Mouse (Mus musculus): ENCODE measurements around the gene Taf1. TPM values are rescaled to one million over a fixed set of nuclear protein-coding genes. Genes with fewer than 3 reads are reported as not detected.

The Taf1 gene
- polyA plus RNA-seq, 1 experiment from 2014 or later: 8.4 TPM

DNA sequence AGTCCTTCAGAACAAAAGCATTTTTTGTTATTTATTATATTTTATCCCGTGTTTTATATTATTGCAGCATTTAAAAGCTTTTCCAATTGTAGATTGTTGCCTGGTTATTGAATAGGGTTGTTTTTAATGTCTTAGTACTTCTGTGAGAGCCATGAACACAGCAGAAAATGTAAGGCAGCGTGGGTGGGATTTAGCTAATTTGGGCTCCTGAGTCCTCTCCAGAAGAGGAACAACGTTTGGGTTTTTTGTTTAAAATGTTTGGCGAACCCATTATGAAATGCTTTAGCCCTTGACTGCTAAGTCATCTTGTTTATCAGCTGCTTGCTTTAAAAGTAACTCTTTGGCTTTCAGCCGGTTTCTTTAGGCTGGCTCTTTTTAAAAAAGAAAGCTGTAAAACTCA lies 109.6 kb downstream of the Taf1 start:
- no peaks in the 10 kb centered on the region; the same call in 1 of the 2 replicates for H3K4me1 ChIP-seq (ENCODE audit: control insufficient read depth, insufficient read depth, low read length)
- ATAC-seq: no peak
- H3K9me3 ChIP-seq (ENCODE audit: control insufficient read depth, low read length): no peaks in the 10 kb centered on the region
- no peaks in the 10 kb centered on the region for H3K36me3 ChIP-seq (ENCODE audit: control insufficient read depth, insufficient read depth, low read length)
- WGBS: 11% methylated on average over 5 of the region's 5 CpGs
- H3K4me3 ChIP-seq (ENCODE audit: low read length): peak overlapping the region; percentile 42
- H3K27me3 ChIP-seq (replicated peaks; ENCODE audit: control insufficient read depth, insufficient read depth, low read length): peaks cover 5% of the 10 kb centered on the region; the same call in 1 of the 2 replicates
- no peak overlapping the region for H3K9ac ChIP-seq (ENCODE audit: low read depth, low read length)
- H3K27ac ChIP-seq (ENCODE audit: low read length): no peak overlapping the region
- H3K4me2 ChIP-seq (ENCODE audit: low read depth, low read length): peak overlapping the region; percentile 54

- 54% methylated on average over 2 of the region's 2 CpGs for WGBS
- 0 out of 2 replicates have a peak, but pooled peaks have one; percentile 64 for ATAC-seq
- H3K27me3 ChIP-seq (replicated peaks; ENCODE audit: control insufficient read depth, insufficient read depth, low read length): 0 out of 2 replicates have a peak, but pooled peaks cover 5% of the 10 kb centered on the region
- H3K9ac ChIP-seq (ENCODE audit: low read depth, low read length): no peak overlapping the region
- H3K36me3 ChIP-seq (ENCODE audit: control insufficient read depth, insufficient read depth, low read length): no peaks in the 10 kb centered on the region
- H3K4me3 ChIP-seq (ENCODE audit: low read length): no peak overlapping the region
- no peaks in the 10 kb centered on the region; the same call in 1 of the 2 replicates for H3K4me1 ChIP-seq (ENCODE audit: control insufficient read depth, insufficient read depth, low read length)
- no peak overlapping the region for H3K27ac ChIP-seq (ENCODE audit: low read length)
- no peaks in the 10 kb centered on the region for H3K9me3 ChIP-seq (ENCODE audit: control insufficient read depth, low read length)
- no peak overlapping the region for H3K4me2 ChIP-seq (ENCODE audit: low read depth, low read length)
These were observed 112.8 kb downstream of the Taf1 start for GRCm38 (mm10) chrX:101645286-101645685.

DNA sequence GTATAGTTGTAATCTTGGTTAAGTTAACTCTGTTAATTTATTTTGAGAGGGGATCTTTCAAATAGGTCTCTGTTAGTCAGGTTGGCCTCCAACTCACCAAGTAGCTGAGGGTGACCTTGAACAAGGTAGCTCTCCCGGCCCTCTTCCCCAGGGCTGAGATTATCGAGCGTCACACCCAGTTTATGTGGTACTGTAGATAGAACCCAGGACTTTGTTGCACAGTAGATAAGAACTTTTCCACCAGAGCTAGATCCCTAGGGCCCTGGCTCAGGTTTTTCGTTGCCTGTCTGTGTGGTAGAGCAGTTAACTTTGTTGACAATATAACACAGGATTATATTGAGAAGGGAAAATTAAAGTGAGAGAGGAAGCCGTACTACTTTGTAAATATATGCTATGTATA lies 114.1 kb downstream of the Taf1 start:
- Histone ChIP-seq H3K4me1 (ENCODE audit: control insufficient read depth, insufficient read depth, low read length) (no peaks in the 10 kb centered on the region; the same call in 1 of the 2 replicates), H3K9me3 (ENCODE audit: control insufficient read depth, low read length) (no peaks in the 10 kb centered on the region), H3K9ac (ENCODE audit: low read depth, low read length) (no peak overlapping the region), H3K36me3 (ENCODE audit: control insufficient read depth, insufficient read depth, low read length) (no peaks in the 10 kb centered on the region), H3K27me3 (replicated peaks; ENCODE audit: control insufficient read depth, insufficient read depth, low read length) (no peaks in the 10 kb centered on the region), H3K27ac (ENCODE audit: low read length) (no peak overlapping the region), H3K4me2 (ENCODE audit: low read depth, low read length) (no peak overlapping the region), H3K4me3 (ENCODE audit: low read length) (no peak overlapping the region)
- ATAC-seq: no peak
- WGBS: 65% methylated on average over 5 of the region's 5 CpGs

Other genes with a start within 250 kb of the Taf1 start
- 3.6 and 4.1 TPM in 2 replicates for gene Nlgn3, start 233.6 kb upstream of the Taf1 start, polyA plus RNA-seq (2015; fragmentation: Nextera tagmentation; extraction: Ambion mirVana)
- gene Gjb1, start 156.4 kb upstream of the Taf1 start, polyA plus RNA-seq (2015; fragmentation: Nextera tagmentation; extraction: Ambion mirVana): 119 and 154 TPM in 2 replicates
- gene Zmym3, start 111.9 kb upstream of the Taf1 start, polyA plus RNA-seq (2015; fragmentation: Nextera tagmentation; extraction: Ambion mirVana): 18.5 and 19.5 TPM in 2 replicates
- gene Nono, start 103.4 kb upstream of the Taf1 start, polyA plus RNA-seq (2015; fragmentation: Nextera tagmentation; extraction: Ambion mirVana): 272 and 304 TPM in 2 replicates
- 1.3 TPM in 2 replicates for gene Itgb1bp2, start 83.6 kb upstream of the Taf1 start, polyA plus RNA-seq (2015; fragmentation: Nextera tagmentation; extraction: Ambion mirVana)
- 94.0 and 96.5 TPM in 2 replicates for gene Ogt, start 107.3 kb downstream of the Taf1 start, polyA plus RNA-seq (2015; fragmentation: Nextera tagmentation; extraction: Ambion mirVana)
- gene Cxcr3, start 201.5 kb downstream of the Taf1 start, polyA plus RNA-seq (2015; fragmentation: Nextera tagmentation; extraction: Ambion mirVana): 0.91 and 0.98 TPM in 2 replicates

All from intestine, embryonic 16.5 days (tissue).